Mouse (Mus musculus) megakaryocyte, embryonic 14.5 days (primary cell): ENCODE data around the gene Dnajc15.

Experiments
- FLI1 ChIP-seq: IDR thresholded peaks from 2 replicates; pipeline ENCODE4 v1.6.1; 2012; ENCODE audit warnings: low read length, inconsistent platforms, mixed read lengths
- GATA1 ChIP-seq: IDR thresholded peaks from 3 replicates; pipeline ENCODE4 v1.6.1; 2012; ENCODE audit warnings: mixed read lengths, low read length, inconsistent platforms, borderline replicate concordance

GRCm38 (mm10) chr14:77882669-77883068 is 7.7 kb upstream of the Dnajc15 start:
- TF ChIP-seq GATA1, result no peak
- no peak for TF ChIP-seq FLI1
